Mouse (Mus musculus) layer of hippocampus, postnatal 36 days (tissue): ENCODE results near the gene Gm8082. TPM values are rescaled to one million over a fixed set of nuclear protein-coding genes. Genes with fewer than 3 reads are reported as not detected.
"Not testable (repeated sequence)": the region's sequence is repeated elsewhere in the genome, so short reads cannot be mapped to it uniquely, and the experiment has no call there.

Experiments
- DNase-seq, 2 experiments: peaks; one replicate each; pipeline ENCODE4 v3.0.0; 2022
- total RNA-seq, 2 experiments: library from RNA; stranded (reverse); gene quantifications; 2 replicates each; pipeline ENCODE4 v1.2.3; 2021

Gene Gm8082
- total RNA-seq, result not detected

DNA sequence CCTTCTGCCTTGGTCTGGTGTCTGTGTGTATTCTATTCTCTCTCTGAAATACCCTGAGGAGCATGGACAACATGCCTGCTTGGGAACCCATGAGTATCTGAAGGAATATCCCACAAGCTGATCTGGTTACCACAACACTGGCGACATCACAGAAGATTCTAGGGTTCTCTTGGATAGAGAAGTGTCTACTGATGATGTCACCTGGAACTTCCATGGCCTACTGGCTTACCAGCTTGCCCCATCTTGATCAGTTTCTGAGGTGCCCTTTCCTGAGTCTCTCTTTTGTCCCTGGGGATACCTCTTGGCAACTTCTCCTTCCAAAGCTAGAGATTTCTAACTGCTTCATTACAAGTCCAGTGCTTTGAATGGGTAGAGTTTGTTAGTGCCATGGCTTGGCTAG lies at the start of gene Gm8082:
Gm8082 (minus strand) TSS at position 101 of the 400 bp plus-strand sequence.
- not testable (repeated sequence) for DNase-seq

DNA sequence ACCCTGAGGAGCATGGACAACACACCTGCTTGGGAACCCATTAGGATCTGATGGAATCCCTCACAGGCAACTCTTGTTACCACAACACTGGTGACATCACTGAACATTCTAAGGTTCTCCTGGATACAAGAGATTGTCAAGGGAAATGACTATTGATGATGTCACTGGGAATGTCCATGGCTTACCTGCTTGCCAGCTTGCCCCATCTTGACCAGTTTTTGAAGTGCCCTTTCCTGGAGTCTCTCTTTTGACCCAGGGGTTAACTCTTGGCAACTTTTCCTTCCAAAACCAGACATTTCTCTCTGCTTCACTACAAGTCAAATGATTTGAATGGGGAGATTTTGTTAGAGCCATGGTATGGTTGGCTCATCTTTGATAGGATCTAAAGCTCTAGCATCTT lies 22.1 kb upstream of the Gm8082 start, which contains the start of gene Gm10376:
Gm10376 (minus strand) TSS at position 101 of the 400 bp plus-strand sequence.
- DNase-seq, result not testable (repeated sequence)

Other genes with a start within 250 kb of the Gm8082 start
- not detected for gene Gm3015, start 224.8 kb downstream of the Gm8082 start, total RNA-seq
- gene Gm10377, start 195.6 kb downstream of the Gm8082 start, total RNA-seq, result not detected
- not detected for gene Gm21977, start 140.1 kb downstream of the Gm8082 start, total RNA-seq
- gene Gm10376, start 22.0 kb upstream of the Gm8082 start, total RNA-seq, result 1 to 10 TPM in 1 of 2 experiments, not detected in 1; 2.0 TPM
- gene Gm8094, start 83.0 kb upstream of the Gm8082 start, total RNA-seq, result not detected
- not detected for gene Gm8104, start 107.0 kb upstream of the Gm8082 start, total RNA-seq
- under 1 TPM in 1 of 2 experiments, not detected in 1; 0.47 TPM for gene Gm7233, start 186.2 kb upstream of the Gm8082 start, total RNA-seq
- not detected for gene Gm8122, start 241.7 kb upstream of the Gm8082 start, total RNA-seq